Mouse (Mus musculus) thymus, postnatal 10 days (tissue): Measurements from ENCODE around the gene Psmd5.
"Not testable (repeated sequence)": the region's sequence is repeated elsewhere in the genome, so short reads cannot be mapped to it uniquely, and the experiment has no call there.

Experiments used
- DNase-seq, 2 experiments: peaks; one replicate each; pipeline ENCODE4 v3.0.0; 2021; ENCODE audit warnings: low spot score in 2 of 2

The Psmd5 gene

DNA sequence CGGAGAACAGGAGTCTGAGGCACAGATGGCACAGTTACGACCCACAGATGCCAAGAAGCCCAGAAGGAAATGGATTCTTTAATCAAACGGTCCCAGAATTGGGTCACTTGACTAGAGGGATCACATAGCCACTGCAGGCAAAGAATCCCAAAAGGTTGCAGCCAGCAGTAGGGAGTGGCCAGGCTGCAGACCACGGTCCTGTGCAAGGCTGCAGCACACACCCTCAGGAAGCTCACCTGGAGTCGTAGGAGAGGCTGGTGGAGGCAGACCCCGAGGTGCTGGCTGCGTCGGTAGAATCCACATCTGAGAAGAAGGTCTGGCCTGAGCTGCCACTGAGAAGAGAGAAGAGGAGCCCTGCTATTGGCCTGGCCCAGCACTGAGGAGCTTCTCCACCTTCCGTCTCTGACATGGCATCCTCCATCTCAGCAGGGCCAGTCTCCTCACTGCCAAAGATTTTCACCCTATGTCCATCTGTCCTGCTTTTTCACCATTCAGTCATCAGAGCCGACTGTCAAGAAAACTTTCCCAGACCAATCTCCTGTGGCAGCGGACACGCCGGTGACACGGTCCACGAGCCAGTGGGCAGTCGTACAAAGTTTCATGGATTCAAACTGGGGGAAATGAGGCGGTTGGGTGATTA lies 22.2 kb upstream of the Psmd5 start:
- no peak for DNase-seq

GRCm38 (mm10) chr2:34895503-34896113 lies 20.8 kb upstream of the Psmd5 start:
- DNase-seq, result no peak

DNA sequence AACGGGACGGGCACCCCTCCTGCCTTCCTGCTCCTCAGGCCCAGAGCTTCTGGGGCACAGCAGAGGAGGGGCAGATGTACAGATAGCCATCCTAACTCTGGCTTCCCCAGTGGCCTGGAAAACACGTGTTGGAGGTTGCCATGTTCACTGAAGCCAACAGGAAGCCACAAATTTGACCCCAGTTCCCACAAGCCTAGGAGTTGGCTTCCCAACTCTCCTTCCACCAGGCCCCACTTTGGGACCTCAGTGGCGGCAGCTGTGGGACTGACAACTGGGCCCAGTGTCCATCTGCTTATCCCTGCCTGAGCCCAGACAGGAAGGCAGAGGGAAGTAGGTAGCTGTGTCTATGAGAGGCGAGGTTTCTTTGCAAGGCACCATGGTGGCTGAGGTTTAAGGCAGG lies 19.2 kb upstream of the Psmd5 start:
- DNase-seq, result no peak

- no peak for DNase-seq
Measured at GRCm38 (mm10) chr2:34884186-34884585, 9.4 kb upstream of the Psmd5 start.

DNA sequence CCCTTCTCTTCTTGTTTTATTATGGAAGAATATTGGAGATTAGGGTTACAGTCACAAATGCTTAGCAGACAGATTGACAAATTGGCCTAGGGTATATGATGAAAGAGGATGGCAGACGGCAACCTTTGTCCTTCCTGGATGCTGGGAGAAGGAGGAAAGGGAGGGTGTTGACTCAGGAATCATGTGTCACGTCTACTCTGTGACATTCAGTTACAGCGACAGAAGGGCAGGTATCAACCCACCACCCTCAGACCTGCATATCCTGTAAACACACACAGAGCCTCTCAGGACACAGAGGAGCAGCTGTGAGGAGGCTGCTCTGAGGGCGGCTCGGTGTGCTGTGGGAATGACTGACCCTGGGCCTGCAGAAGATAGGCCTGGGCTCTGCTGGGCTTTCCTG lies 8.4 kb upstream of the Psmd5 start:
- no peak for DNase-seq

GRCm38 (mm10) chr2:34882757-34883156 lies 8.0 kb upstream of the Psmd5 start:
- DNase-seq, result no peak

DNA sequence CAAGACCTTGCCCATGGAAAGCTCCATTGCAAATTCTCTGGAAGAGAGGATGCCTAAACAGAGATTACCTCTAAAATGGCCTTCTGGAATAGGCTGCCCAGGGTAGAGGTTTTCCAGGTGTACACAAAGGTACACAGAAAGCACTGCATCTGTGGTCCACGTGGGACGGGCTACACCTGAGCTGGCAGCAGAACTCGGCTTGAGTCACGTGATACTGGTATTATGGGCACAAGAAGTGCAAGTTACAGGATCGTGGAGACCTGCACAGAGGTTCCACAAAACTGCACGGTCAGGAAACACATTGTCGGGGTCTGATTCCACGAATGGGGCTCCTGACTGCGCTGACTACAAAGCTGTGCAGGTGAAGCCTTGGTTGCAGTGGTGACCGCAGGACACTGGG lies 5.3 kb upstream of the Psmd5 start:
- no peak for DNase-seq

DNA sequence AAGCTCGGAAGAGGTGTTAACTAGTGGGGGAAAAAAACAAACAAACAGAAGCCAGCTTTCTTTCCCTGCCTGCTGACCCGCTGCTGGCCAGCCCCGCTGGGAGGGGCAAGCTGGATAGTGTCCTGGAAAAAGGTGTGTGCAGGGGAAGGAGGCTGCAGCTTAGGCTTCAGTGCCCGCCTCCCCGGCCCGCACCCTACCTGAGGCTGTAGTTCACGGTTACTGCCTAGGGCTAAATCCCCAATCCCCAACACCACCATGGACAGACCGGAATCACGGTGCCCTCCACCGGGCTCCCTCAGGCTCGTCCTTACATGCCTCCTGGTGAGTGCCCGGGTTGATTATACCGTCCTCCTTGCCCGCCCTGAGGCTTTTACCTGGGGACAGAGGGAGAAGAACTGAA lies 497 bp downstream of the Psmd5 start, which contains the start of gene Cutal:
Cutal (plus strand) TSS at position 126 of the 400 bp plus-strand sequence.
- no peak for DNase-seq

DNA sequence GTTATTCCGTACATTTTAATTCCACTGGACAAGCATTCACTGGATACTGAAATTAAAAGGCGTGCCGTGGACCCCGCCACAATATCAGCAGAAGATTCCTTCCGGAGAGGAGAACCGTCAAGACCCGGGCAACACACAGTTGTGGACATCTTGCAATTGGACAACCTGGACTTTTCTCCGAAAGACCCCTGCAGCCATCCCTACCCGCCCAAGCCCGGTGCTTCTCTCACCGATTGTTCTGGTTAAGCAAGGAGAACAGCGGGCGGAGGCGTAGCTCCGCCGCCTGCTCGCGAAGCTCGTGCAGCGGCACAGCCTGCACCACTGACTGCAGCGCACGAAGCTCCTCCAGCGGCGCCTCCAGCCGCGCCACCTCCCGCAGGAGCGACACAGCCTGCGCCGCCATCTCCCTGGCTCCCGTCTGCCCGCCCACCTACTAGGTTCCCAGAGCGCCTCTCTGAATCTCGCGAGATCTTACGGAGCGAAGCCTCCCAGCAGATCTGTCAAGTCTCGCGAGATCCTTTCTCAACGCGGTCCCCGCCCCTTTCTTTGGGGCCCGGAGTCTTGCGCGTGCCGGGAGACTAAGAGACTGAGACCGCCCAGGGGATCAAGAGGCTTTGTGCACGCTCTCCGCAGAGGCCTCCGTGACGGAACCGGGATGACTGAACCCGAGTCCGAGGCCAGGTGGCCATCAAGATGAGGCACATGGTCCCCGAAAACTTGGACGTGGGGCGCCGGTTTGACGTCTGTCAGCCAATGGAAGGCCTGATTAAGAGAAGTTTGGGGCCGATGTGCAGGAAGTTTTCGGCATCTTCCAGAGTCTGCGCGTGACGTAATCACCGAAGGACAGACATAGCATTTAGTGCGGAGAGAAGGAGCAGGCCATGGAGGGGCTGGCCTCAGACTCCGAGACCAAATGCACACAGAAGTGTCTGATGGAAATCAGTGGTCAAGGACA lies 4.0 kb downstream of the Psmd5 start:
- peak; percentile 93 to 95 for DNase-seq

GRCm38 (mm10) chr2:34869680-34870079 lies 5.1 kb downstream of the Psmd5 start:
- no peak for DNase-seq

- no peak for DNase-seq
Measured at GRCm38 (mm10) chr2:34857728-34858127, 17.0 kb downstream of the Psmd5 start.

- DNase-seq, result no peak
Measured at GRCm38 (mm10) chr2:34855265-34855664, 19.5 kb downstream of the Psmd5 start.

DNA sequence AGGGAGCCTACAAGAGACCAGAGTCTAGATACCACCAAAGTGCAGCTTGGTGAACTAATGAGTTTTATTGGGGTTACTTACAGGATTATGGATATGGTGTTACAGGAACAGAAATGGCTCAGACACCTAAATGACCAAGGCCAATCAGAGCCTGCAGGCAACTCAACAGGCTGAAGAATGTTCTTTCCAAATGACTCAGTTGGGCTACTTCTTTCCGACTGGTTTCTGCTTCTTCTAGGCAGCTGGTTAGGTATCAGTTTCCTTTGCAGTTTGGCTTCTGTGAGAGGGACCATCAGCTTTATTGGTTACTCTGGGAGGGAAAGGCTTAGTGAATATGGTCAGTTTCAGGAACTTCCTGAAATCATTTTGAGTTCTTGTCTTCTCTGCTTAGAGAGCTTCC lies 27.1 kb downstream of the Psmd5 start:
- no peak for DNase-seq

DNA sequence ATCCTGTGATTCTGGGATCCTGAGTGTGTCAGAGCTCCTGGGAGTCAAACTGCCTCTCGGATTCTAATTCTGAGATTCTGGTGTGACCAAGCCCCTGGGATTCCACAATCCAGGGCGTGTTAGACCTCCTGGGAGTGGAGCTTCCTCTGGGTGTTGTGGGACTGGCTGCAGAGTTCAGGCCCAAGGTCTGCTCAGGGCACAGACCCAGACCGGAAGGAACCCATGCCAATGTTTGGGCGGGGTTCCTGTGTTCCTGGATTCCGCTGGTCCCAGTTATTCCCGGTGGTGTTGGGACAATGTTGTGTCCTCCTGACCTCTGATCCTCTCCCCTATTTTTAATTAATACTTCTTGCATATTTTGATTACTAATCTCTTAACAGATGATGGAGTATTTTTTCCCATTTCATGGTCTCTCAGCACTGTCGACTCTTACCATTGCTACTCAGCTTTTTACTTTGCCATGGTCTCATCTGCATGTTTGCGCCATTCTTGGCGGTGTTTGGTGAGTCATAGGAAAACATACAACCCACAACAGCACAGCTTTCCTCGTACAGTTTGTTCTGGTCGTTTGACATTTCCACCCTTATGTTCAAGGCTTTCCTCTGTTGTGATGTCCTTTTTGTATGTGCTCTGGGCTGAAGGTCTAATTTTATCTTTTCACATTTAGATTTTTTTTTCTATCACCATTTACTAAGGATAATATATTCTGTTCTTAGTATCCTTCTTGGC lies 31.4 kb downstream of the Psmd5 start:
- DNase-seq, result no peak

DNA sequence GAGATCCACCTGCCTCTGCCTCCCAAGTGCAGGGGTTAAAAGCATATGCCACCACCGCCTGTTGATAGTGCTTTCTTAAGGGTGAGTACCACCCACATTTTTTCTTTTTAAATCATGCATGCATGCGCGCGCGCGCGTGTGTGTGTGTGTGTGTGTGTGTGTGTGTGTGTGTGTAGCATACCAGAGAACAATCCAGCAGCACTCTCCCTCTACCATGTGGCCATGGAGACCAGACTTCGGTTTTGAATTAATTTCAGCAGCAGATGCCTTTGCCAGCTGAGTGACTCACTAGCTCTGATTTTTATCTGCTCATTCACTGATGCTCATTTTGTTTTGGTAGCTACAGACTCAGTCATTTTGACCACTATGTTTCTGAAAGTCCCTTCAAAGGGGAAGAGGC lies 33.1 kb downstream of the Psmd5 start:
- no peak for DNase-seq

- DNase-seq, result not testable (repeated sequence)
Measured at GRCm38 (mm10) chr2:34840143-34840542, 34.6 kb downstream of the Psmd5 start.

DNA sequence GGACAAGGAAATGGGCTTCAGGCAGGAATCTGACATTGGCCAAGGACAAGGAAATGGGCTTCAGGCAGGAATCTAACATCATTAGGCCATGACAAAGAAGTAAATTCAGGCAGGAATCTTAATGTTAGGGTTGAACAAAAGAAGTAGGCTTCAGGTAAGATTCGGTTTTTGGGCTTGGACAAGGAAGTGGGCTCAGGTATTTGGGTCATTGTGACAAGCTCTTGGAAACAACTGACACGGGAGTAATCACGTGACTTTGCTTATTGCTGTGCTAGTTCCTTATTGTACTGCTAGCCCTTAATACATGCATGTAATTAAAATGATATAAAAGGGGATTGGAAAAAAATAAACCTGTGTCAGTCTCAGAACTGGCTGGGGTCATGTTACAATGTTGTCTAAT lies 39.1 kb downstream of the Psmd5 start:
- DNase-seq, result no peak

DNA sequence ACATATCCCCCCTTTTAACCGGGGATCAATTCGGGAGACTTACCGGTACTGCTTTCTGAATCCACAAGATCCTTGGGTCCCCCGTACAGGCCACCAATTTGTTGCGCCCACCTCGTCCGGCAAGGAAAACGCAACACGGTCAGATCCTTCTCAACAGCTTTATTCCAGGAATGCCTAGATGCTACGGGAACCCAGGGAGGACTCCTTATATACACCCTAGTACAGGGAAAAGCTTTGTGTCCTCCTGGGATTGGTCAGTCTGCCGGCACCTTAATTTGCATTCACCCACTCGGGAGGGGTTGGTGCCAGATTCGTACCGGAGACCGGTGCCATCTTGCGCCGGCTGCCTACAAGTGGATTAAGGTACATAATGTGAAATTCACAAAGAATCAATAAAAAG lies 41.1 kb downstream of the Psmd5 start:
- no peak for DNase-seq

DNA sequence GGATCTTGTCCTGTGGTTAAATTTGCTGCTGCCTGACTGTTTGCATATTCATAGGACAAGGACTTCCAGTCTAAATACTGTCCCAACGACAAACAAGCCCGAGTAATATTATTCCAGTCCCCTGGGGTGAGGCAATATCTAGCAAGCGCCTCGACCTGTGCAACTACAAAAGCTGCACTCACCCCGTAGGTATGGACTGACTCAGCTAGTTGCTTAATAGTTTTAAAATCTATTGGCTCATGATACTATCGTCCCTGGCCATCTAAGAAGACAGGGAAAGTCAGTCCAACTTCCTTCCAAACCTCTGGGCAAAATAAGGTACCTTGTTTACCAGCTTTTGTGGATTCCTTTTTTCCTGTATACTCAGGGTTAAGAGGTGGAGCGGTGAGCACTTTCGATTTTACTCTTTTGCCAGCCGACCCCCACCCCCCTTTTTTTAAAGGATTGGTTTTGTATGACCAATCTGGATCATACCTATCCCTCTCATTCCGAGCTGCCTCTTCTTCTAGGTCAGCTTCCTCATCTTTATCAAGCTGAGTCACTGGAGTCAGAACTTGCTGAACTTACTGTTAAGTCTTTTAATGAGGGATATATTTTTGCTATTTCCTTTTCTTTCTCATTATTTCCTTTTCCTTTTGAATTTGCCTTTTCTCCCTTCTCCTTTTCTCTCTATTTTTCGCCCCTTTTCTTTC lies 41.9 kb downstream of the Psmd5 start, which contains the start of gene Gm34653:
Gm34653 (plus strand) TSS at position 242 of the 692 bp plus-strand sequence.
- DNase-seq, result not testable (repeated sequence)

DNA sequence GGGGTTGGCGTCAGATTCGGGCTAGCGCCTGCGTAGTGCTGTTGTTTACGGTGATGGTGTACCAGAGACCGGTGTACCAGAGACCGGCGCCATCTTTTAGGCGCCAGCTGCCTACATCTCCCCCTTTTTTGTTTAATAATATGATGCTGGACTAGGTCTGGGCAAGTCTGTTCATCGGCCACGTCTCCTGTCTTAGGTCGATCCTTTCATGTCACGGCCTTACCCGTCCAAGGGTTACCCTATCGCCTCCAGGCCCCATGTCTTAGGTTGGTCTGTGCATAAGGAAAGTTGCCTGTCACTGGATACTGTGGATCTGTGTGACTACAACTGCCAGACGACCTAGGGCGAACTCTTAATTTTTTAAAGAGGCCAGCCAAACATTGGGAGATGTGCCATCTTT lies 44.7 kb downstream of the Psmd5 start:
- not testable (repeated sequence) for DNase-seq

- no peak for DNase-seq
Measured at GRCm38 (mm10) chr2:34828026-34828425, 46.7 kb downstream of the Psmd5 start.
